Mouse (Mus musculus) liver, postnatal 0 days (tissue): ENCODE results near the gene Tet1.

Experiments
- CTCF ChIP-seq: sonication (generic); IDR thresholded peaks from 2 replicates; pipeline ENCODE4 v1.5.1; 2016; ENCODE audit warnings: antibody characterized with exemption, low read depth
- EP300 ChIP-seq: IDR thresholded peaks from 2 replicates; pipeline ENCODE4 v1.6.1; 2016; ENCODE audit warnings: antibody characterized with exemption, low read depth, mild to moderate bottlenecking

- TF ChIP-seq CTCF (no peak), EP300 (no peak)
These were observed 17.8 kb downstream of the Tet1 start for GRCm38 (mm10) chr10:62891025-62891424.
